Mouse (Mus musculus): ENCODE results near the gene Srprb.
"Not testable (repeated sequence)": the region's sequence is repeated elsewhere in the genome, so short reads cannot be mapped to it uniquely, and the experiment has no call there.

Gene Srprb

GRCm38 (mm10) chr9:103208802-103209423 lies 7.0 kb upstream of the Srprb start:
- no peak for DNase-seq

DNA sequence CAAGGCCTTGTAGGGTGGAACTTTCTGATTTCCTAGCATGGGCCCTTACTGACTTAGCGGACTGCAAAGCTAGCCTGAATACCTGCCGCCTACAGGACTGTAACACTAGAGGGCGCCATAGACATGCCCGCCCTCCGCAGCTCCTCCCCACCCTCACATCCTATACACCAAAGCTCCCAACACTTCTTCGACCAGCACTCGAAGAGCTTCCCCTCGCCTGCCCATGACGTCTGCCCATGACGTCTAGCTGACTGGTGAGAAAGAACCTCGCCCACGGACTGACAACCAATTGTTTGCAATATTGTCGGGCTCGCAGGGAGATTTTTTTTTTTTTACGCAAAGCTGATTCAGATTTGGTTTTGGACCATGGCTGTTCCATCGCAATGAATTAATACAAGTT lies 5.9 kb upstream of the Srprb start:
- peak; percentile 69 for DNase-seq

DNA sequence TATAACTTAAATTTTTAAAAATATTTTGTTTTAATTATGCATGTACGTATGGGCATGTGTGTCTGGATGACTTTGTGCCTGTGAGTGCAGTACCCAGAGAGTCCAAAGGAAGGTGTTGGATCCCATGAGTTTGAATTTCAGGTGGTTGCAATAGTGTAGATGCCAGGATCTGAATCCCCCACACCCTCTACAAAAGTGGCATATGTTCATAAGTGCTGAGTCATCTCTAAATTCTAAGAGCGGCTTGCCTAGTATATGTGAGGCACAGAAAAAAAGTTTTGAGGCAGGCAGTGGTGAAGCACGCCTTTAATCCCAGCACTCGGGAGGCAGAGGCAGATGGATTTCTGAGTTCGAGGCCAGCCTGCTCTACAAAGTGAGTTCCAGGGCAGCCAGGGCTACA lies 3.8 kb upstream of the Srprb start:
- DNase-seq: no peak

DNA sequence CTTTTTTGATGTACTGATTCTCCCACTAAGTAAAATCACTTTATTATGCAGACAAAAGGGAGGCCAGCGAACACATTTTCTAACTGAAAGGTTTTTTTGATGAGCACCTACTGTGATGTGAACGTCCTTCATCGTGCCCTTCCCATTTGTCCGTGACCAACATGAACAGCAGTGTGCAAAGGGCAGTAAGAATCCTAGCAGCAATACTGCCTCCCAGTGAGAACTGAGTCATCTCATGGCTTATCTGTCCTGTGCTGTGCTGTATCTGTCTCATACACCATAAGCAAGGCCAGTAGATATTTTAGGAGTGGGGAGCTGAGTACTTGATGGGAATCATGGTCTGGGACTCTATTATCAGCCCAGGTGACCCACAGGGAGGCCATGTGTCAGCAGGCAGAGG lies 13.5 kb downstream of the Srprb start:
- no peak for DNase-seq

- DNase-seq: no peak
Observed at GRCm38 (mm10) chr9:103186747-103187146, 15.2 kb downstream of the Srprb start.

DNA sequence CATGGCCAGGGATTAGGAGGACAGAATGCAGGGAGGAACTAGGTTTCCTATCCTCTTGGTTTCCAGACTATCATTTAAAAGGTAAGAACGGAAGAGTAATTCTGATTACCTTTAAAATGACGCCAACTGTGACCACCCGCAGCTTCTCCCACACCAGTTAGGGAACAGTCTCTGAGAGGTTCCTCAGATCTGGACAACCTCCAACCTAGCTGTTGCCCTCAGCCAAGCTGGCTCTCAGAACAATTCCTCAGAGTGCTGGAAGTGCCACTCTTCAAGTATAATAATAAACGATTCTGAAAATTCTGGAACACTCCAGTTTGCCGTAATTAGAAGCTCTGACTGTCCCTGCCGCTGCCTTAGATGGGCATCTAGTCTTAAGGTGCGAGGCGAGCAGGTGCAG lies 16.0 kb downstream of the Srprb start:
- no peak for DNase-seq

- DNase-seq: no peak
Observed at GRCm38 (mm10) chr9:103184855-103185254, 17.1 kb downstream of the Srprb start.

DNA sequence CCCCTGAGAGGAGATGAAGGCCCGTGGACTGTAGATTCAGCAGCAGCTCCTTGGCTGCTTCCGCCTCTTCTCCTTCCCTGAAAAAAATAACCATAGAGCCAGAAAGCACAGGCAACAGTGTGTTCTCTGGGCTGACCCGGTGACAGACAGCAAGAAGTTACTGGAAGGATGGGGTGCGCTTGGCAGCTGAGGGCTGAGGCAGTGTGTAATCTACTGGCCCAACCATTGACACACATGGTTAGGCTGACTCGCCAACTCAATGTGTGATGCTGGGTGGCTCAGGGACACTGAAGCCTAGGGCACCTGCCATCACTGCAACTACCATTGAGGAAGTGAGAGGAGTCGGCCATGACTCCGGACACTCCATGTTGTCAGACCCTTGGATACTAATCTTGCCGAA lies 20.1 kb downstream of the Srprb start:
- DNase-seq: no peak

DNA sequence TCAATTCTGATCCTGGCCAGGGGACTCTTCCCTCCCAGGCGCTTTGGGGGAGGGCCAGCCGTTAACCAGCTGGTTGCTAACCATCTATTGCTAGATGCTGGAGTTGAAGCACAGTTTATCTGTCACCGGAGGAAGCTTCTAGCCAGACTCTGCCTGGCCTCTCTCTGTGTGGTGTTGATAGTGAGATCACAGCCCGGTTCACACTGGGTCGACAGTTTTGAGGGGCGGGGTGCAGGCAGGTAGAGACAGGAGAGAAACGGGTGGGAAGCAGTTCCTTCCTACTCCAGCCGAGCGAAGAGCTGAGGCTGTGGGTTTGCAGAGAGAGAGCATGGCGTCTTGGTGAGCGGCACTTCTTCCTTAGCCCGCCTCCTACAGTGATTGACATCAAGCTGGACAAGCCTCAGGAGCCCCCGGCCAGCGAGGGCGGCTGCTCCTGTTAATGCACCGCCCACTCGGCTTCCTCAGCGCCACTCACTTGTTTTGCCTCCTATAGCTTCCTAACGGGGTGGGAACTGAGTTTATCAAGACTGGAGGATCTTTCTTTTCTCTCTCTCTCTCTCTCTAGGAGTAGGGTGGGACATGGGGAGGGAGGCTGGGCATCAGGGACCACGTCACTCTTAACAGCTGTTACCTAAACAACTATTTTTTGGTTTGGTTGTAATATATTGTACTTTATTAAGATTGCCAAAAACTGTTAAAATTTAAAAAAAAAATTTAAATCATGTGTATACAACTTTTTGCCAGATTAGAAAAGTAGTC lies 21.0 kb downstream of the Srprb start:
- DNase-seq: peak; percentile 55

- DNase-seq: no peak
Observed at GRCm38 (mm10) chr9:103180303-103180702, 21.6 kb downstream of the Srprb start.

DNA sequence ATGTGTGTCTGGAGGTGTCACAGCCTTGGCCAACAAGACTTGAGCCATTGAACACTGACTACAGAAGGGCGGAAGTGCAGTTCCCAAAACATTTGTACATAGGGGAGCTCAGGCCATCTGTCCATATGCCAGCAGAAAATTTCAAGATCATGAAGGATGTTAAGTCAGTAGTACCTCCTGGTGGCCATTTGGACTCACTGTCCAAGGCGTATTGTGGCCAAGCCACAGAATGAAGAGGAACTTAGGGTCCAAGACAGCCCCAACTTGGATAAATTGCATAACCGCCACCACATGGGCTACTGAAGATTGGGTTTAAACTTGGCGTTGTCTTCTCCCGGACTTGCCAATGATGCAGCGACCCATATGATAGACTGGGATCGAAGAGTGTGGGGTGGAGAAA lies 26.2 kb downstream of the Srprb start:
- no peak for DNase-seq

- no peak for DNase-seq
Observed at GRCm38 (mm10) chr9:103174771-103175519, 27.0 kb downstream of the Srprb start.

GRCm38 (mm10) chr9:103168771-103169170 lies 33.2 kb downstream of the Srprb start:
- no peak for DNase-seq

DNA sequence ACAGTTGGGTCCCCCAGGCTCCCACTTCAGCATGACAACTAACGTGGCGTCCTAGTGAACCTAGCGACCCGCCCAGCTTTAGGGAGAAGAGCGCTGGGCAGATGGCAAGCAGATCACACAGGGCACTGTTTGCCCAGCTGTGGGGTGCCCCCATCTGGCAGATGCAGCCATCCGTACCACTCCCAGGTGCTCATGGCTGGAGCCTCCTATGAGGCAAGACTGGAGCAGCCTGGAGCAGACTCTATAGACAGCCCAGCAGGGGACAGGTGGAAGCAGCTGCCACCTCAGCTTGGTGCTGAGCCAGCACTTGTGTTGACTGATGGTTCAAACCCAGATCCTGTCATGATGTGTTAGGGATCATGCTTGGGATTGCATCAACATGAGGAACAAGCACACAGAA lies 33.9 kb downstream of the Srprb start:
- no peak for DNase-seq

- DNase-seq: no peak
Observed at GRCm38 (mm10) chr9:103163806-103164205, 38.1 kb downstream of the Srprb start.

- DNase-seq: not testable (repeated sequence)
Observed at GRCm38 (mm10) chr9:103155158-103155557, 46.8 kb downstream of the Srprb start.

DNA sequence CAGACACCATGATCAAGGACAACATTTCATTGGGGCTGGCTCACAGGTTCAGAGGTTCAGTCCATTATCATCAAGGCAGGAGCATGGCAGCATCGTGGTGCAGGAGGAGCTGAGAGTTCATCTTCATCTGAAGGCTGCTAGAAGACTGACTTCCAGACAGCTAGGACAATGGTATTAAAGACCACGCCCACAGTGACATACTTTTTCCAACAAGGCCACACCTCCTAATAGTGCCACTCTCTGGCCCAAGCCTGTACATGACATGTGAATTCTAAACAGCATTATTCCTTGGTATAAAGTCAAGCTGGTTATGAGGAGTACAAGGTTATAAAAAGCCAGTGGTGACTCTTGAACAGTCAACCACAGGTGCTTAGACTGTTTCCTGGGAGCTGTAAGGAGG lies 47.4 kb downstream of the Srprb start:
- DNase-seq: no peak

- no peak for DNase-seq
Observed at GRCm38 (mm10) chr9:103153286-103153685, 48.7 kb downstream of the Srprb start.

DNA sequence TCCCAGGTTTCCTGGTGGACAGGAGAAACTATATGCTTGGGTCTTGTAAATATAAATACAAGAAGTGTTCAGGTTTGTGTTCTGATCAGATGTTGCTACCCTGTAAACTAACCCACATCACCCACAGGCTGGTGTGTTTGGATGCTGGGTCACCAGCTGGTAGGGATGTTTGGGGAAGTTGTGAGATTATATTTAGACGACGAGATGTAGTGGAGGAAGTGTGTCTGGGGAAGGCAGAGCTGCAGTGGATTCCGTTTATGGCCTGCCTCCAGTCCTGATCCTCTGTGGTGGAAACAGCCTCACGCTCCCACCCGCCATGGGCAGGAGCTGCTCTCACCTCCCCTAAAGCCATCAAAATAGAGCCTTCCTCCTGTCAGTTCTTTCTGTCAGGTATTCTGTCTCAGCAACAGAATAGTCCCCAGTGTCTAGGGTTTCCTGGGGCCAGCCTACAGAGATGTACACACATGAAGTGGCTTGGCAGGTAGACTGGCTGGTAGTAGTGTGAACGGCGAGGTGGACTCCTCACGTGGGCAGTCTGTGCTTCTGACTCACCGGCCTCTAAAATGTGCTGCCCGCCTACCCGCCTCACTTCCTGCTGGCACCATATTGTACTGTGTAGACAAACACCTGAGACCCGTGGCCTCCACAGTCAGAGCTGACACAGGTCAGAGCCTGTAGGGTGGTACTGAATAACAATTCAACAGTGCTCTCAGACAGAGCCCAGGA lies 52.7 kb downstream of the Srprb start:
- DNase-seq: no peak

DNA sequence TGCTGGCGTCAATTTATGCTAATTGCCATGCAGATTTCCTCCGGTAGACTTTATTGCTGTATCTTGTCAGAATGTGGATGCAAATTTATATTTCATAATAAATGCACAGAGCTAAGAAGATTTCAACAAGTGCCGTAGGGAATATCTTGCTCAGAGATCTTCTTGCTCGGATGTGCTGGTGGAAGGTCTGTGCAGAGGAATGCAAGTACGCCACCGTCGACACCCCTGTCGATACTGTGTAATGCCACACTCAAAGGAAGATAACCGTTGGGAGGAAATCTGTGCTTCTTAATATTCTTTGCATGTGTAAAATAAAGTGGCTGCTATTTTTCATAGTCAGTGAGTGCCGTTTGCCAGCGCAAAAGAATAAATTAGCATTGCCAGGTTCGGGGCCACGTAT lies 54.8 kb downstream of the Srprb start:
- DNase-seq: no peak

DNA sequence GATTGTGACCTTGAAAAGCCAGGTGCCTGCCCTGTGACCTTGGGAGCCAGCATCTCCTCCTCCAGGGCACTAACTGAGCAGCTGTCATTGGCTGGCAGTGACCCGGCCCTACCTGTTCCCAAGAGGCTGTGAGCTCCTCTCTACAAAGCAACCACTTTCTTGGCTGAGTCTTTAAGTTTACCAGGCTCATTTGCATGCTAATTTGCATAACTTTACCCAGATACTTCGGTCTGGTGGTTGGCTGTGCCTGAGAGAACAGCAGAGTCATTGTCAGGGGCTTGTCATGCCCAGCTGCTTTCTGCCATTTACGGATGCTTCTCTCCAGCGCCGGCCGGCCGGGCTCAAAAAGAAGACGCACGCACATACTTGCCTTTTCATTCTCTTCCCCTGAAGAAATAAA lies 55.2 kb downstream of the Srprb start:
- peak; percentile 2 for DNase-seq

DNA sequence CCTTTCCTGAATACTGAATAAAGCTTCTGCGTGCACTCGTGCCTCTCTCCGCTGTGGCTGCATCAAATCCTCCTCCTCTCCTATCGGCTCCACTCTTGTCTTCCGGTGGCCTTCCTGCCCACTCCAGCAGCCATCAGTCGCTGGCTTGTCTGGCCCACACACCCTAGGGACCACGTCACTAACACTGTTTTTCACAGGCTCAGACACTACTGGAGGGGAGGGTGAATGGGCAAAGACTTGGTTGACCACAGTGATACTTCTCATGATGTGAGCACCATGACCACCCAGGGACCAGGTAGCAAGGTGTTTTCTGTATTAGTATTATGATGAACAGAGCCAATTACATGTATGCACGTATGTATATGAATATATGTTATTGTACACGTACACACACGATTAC lies 55.7 kb downstream of the Srprb start:
- DNase-seq: no peak

DNA sequence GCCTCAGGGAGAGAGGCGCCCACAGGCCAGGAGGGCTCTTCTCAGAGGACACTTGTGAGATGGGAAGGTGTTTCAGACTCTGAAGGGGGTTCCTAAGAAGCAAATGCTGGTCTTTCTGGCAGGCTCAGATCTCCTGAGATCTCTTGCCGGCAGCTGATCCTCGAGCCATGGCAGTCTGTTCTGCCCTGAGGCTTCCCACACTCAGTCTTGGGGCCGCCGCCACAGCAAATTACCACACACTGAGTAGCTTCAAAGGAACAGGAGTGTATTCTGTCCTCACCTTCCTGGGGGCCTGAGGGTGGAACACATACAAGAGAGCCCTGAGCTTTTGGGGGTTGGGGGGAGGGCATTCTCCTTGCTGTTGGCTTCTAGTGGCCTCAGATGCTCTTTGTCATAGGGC lies 56.6 kb downstream of the Srprb start:
- DNase-seq: no peak
